Mouse (Mus musculus): Measurements from ENCODE around the gene Ptprj. TPM values are rescaled to one million over a fixed set of nuclear protein-coding genes. Genes with fewer than 3 reads are reported as not detected.

Ptprj gene
- polyA plus RNA-seq, 1 experiment from 2014 or later, result 51.0 TPM

GRCm38 (mm10) chr2:90496012-90496679 lies 84.3 kb downstream of the Ptprj start:
- DNase-seq (ENCODE audit: low read depth, low spot score) (no peak), ATAC-seq (no peak)
- CTCF ChIA-PET, result interaction anchor here (1.4 kb wide), 1 partner anchor 9 kb away, joined by 3 read pairs; no protein-coding TSS in a partner anchor
- H3K27me3 ChIP-seq, result no peaks in the 10 kb centered on the region
- in situ Hi-C loops (cut with MboI; ENCODE audit: low pct_unique_long_range_greater_than_20kb), result no loop called here
- POLR2A ChIA-PET, result no interaction called here
- TF ChIP-seq CTCF (IDR thresholded peaks at IDR 0.05), result no peak

DNA sequence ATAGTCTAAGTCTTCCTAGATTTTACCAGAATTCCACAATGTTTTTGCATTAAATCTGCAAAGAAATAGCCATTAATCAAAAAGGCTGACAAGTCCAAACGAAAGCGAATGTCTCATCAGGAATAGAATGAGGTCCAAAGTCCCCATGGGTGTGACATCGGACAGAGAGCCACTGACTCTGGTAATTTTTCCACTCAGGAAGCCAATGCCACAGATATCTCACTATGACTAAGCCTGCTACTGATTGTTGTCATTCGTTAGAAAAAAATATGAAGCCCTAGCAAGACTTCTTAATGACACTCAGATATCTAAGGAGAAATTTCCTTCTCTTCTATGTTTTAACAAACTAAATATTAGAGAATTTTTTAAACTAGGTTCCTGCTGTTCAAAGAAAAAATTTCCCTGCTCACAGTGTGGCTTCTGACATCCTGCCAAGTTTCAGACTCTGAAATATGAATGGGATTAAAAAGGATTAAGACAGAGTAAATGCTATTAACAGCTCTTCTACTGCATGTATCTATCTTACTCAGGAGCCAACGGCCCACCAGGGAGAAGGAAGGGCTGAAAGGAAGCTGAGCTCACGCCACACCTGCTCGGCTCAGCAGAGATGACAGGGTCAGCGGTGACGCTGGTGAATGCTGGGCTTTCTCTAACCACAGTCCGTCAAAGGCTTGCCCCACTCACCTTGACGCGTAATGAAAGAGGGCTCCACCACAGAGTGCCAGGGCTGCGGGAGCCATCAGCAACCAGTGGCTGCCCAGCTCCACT lies 90.0 kb downstream of the Ptprj start:
- in situ Hi-C loops (cut with MboI; ENCODE audit: low pct_unique_long_range_greater_than_20kb), result no loop called here
- POLR2A ChIA-PET, result interaction anchor here (2.8 kb wide), 1 partner anchor 75 kb away, joined by 7 read pairs; no protein-coding TSS in a partner anchor
- TF ChIP-seq CTCF (IDR thresholded peaks at IDR 0.05), result no peak
- CTCF ChIA-PET, result interaction anchor here (0.7 to 1.6 kb wide), 3 partner anchors 11 to 105 kb away, joined by 3 to 4 read pairs (median 3); no protein-coding TSS in a partner anchor
- no peaks in the 10 kb centered on the region for H3K27me3 ChIP-seq
- peak; percentile 18 for ATAC-seq
- peak; percentile 57 for DNase-seq (ENCODE audit: low read depth, low spot score)

GRCm38 (mm10) chr2:90489839-90490238 lies 90.6 kb downstream of the Ptprj start:
- DNase-seq (ENCODE audit: low read depth, low spot score) (no peak), ATAC-seq (peak; percentile 8)
- TF ChIP-seq CTCF (IDR thresholded peaks at IDR 0.05), result no peak
- in situ Hi-C loops (cut with MboI; ENCODE audit: low pct_unique_long_range_greater_than_20kb), result no loop called here
- POLR2A ChIA-PET, result interaction anchor here (2.8 kb wide), 1 partner anchor 76 kb away, joined by 7 read pairs; no protein-coding TSS in a partner anchor
- CTCF ChIA-PET, result interaction anchor here (1.6 kb wide), 1 partner anchor 30 kb away, joined by 3 read pairs; no protein-coding TSS in a partner anchor
- no peaks in the 10 kb centered on the region for H3K27me3 ChIP-seq

DNA sequence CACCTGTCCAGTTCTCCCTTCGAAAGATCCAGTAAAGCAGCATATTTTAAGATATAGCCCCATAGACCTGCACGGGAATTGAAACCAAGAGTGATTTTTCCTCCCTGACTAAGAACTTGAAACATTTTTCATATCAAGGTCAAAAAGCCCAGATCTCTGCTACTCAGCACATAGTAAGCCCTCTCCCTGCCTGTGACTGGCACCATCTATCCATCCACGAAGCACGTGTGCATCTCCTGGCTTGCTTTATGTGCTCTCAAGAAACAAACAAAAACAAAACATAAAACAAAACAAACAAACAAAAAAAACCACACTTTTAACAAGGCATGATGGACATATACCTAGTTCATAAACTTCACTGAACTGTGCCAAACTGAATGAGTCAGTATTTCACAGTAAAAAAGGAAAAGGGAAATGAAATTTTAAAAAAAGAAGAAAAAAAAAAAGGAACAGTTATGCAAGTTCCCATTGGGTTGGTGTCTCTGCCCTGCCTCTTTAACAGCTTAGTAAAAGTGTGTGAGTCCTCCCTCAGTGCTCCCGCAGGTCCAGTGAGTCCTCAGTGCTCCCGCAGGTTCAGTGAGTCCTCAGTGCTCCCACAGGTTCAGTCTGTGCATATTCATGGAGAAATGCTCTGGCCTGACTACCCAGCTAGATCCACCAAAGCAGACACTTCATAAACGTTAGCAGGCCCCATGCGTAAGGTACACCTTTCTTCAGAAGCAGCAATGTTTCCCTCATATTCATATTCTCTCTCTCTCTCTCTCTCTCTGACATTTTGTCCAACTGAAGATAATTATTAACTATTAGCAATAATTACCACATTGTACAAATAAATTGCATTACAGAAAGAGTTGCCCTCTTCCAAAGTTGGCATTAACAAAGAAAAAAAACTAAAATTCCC lies 91.5 kb downstream of the Ptprj start:
- in situ Hi-C loops (cut with MboI; ENCODE audit: low pct_unique_long_range_greater_than_20kb), result no loop called here
- POLR2A ChIA-PET, result interaction anchor here (0.6 to 2.8 kb wide), 2 partner anchors 38 to 77 kb away, joined by 4 to 7 read pairs; no protein-coding TSS in a partner anchor
- H3K27me3 ChIP-seq, result no peaks in the 10 kb centered on the region
- CTCF ChIA-PET, result no interaction called here
- DNase-seq (ENCODE audit: low read depth, low spot score), result no peak
- ATAC-seq, result no peak
- TF ChIP-seq CTCF (IDR thresholded peaks at IDR 0.05), result no peak

GRCm38 (mm10) chr2:90487471-90488238 lies 92.8 kb downstream of the Ptprj start:
- in situ Hi-C loops (cut with MboI; ENCODE audit: low pct_unique_long_range_greater_than_20kb), result no loop called here

GRCm38 (mm10) chr2:90486226-90486755 lies 94.2 kb downstream of the Ptprj start:
- no peak for DNase-seq (ENCODE audit: low read depth, low spot score)
- no peaks in the 10 kb centered on the region for H3K27me3 ChIP-seq
- in situ Hi-C loops (cut with MboI; ENCODE audit: low pct_unique_long_range_greater_than_20kb), result no loop called here
- ChIA-PET CTCF (interaction anchor here (1.5 kb wide), 1 partner anchor 18 kb away, joined by 3 read pairs; no protein-coding TSS in a partner anchor), POLR2A (interaction anchor here (0.7 kb wide), 1 partner anchor 51 kb away, joined by 3 read pairs; no protein-coding TSS in a partner anchor)
- no peak for TF ChIP-seq CTCF (IDR thresholded peaks at IDR 0.05)
- ATAC-seq, result peak; percentile 83

More at GRCm38 (mm10) chr2:90487471-90488238, 92.8 kb downstream of the Ptprj start:
- POLR2A ChIA-PET, result interaction anchor here (0.6 to 1.0 kb wide), 5 partner anchors 10 to 1850 kb away, joined by 3 to 5 read pairs (median 3); no protein-coding TSS in a partner anchor
- ATAC-seq (no peak), DNase-seq (ENCODE audit: low read depth, low spot score) (no peak)
- no peak for TF ChIP-seq CTCF (IDR thresholded peaks at IDR 0.05)
- CTCF ChIA-PET, result interaction anchor here (1.5 kb wide), 1 partner anchor 13 kb away, joined by 3 read pairs; no protein-coding TSS in a partner anchor
- H3K27me3 ChIP-seq, result no peaks in the 10 kb centered on the region

DNA sequence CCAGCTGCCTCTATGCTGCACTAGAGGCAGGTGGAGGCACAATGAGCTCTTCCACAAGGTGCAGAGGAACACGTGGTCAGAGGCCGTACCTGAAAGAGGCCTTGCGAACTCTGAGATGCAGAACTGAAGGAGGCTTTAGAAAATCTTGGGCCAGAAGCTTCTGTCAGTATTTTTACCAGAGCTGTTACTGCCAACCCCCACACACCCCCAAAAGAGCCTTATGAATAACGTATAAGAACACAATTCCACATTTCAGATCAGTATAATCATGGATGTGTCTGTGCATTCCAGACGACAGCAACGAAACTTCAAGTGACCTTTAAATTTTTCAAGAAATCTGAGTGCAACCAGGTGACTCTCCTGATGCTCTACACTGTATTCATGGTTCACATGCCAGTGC lies 98.9 kb downstream of the Ptprj start:
- CTCF ChIA-PET, result interaction anchor here (1.1 to 2.7 kb wide), 3 partner anchors 27 to 194 kb away, joined by 3 to 16 read pairs (median 4); no protein-coding TSS in a partner anchor
- no peaks in the 10 kb centered on the region for H3K27me3 ChIP-seq
- no peak for DNase-seq (ENCODE audit: low read depth, low spot score)
- ATAC-seq, result no peak
- POLR2A ChIA-PET, result no interaction called here
- in situ Hi-C loops (cut with MboI; ENCODE audit: low pct_unique_long_range_greater_than_20kb), result loop anchor here (5.0 kb wide), 1 partner anchor 86 kb away; no protein-coding TSS in a partner anchor
- TF ChIP-seq CTCF (IDR thresholded peaks at IDR 0.05), result no peak

- CTCF ChIA-PET, result interaction anchor here (1.1 to 2.7 kb wide), 3 partner anchors 28 to 194 kb away, joined by 3 to 16 read pairs (median 4); no protein-coding TSS in a partner anchor
- H3K27me3 ChIP-seq, result no peaks in the 10 kb centered on the region
- ATAC-seq, result no peak
- in situ Hi-C loops (cut with MboI; ENCODE audit: low pct_unique_long_range_greater_than_20kb), result loop anchor here (5.0 kb wide), 1 partner anchor 86 kb away; no protein-coding TSS in a partner anchor
- POLR2A ChIA-PET, result no interaction called here
- DNase-seq (ENCODE audit: low read depth, low spot score), result no peak
- no peak for TF ChIP-seq CTCF (IDR thresholded peaks at IDR 0.05)
These were observed 99.6 kb downstream of the Ptprj start for GRCm38 (mm10) chr2:90480747-90481308.

All from Patski (cell line).